Mouse (Mus musculus) neutrophil, adult 5-6 weeks (primary cell): ENCODE data around the gene Crtc3. TPM values are rescaled to one million over a fixed set of nuclear protein-coding genes. Genes with fewer than 3 reads are reported as not detected.

Experiments used
- ATAC-seq: fragments of 151-379, 151-347 bp; 2 replicates; pipeline ENCODE4 v1.8.0; 2017; ENCODE audit warnings: mild to moderate bottlenecking, moderate TSS enrichment; ENCODE audit not compliant: insufficient number of reproducible peaks, poor library complexity, low FRiP score, severe bottlenecking; ENCODE audit errors: extremely low read depth
- total RNA-seq: library from RNA; stranded (forward); fragments of 200-1000 nt; gene quantifications from 2 replicates; pipeline ENCODE4 v1.2.3, GENCODE M21; 2017

Gene Crtc3
- total RNA-seq, 1 experiment from 2014 or later, result 34.3 TPM

- no peak for ATAC-seq
These were observed 529 bp upstream of the Crtc3 start for GRCm38 (mm10) chr7:80689221-80689591.

DNA sequence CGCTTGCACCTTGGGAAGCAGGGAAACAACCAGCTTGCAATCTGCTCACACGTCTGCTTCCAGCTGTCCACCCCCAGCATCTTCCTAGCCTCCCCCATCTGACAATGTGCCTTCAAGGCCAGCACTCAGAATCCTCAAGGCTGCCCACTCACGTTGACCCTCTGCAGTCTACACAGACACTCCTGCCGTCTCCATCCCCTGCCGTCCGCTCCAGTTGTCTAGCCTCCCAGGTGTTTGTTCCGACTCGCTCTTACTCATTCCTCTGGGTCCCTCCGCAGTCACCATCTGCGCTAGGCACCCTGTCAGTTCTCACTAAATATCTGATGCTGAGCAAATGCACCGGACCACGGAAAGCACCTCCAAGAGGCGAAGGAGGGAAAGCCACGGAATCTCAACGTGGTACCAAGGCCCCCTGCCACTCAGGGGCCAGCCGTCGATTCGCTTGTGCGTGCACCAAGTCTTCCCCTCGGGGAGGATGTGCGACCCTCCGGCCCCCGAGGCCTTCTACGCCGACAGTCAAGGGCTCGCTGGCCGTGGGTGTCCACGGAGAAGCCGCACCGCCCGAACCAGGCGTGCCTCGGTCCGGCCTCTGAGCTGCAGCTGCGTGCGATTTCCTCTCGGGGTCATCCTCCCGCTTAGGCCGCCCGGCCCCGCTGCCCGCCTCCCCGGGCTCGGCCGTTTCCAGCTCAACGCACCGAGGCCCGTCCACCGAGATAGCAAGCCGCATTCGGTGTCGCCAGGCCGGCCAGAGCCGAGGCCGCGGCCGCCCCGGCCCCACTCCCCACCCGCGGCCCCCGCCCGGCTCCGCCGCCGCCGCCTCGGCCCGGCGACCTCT lies 739 bp downstream of the Crtc3 start:
- peak; percentile 42; the same call in 1 of the 2 replicates for ATAC-seq

GRCm38 (mm10) chr7:80685639-80686038 lies 3.0 kb downstream of the Crtc3 start:
- ATAC-seq, result no peak

DNA sequence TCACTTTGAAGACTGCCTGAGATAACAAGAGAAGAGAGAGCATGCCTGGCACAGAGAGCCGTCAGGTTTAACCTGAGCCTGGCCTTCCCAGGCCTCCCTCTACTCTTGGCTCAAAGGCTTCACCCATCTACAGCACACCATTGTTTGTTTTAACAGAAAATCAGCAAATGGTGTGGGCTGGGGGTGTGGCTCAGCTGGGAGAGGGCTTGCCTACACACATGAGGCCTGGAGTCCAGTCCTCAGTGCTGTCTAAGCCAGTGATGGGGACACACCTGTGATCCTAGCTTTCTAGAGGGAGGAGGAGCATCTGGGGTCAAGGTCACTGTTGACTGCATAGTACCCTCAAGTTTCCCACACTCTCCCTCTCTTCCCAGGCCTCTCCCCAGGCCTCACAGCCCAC lies 6.0 kb downstream of the Crtc3 start:
- no peak for ATAC-seq

GRCm38 (mm10) chr7:80680218-80680847 lies 8.3 kb downstream of the Crtc3 start:
- peak; percentile 41; the same call in 1 of the 2 replicates for ATAC-seq

DNA sequence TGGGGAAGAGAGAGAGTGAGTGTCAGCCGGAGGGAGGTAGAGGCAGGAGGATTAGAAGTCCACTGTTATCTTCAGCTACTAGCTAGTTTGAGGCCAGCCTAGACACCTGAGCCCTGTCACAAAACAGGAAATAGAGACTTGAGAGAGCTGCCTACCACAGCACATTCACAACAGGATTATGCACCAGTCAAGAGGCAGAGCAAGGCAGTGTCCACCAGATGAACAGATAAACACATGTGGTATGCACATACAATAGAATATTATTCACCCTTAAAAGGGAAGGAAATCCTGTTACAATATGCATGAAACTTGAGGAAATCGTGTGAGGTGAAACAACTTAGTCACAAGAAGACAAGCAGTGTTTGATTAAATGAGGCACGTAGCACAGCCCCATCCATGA lies 16.4 kb downstream of the Crtc3 start:
- 0 out of 2 replicates have a peak, but pooled peaks have one; percentile 23 for ATAC-seq

GRCm38 (mm10) chr7:80670889-80671288 lies 17.8 kb downstream of the Crtc3 start:
- no peak for ATAC-seq

DNA sequence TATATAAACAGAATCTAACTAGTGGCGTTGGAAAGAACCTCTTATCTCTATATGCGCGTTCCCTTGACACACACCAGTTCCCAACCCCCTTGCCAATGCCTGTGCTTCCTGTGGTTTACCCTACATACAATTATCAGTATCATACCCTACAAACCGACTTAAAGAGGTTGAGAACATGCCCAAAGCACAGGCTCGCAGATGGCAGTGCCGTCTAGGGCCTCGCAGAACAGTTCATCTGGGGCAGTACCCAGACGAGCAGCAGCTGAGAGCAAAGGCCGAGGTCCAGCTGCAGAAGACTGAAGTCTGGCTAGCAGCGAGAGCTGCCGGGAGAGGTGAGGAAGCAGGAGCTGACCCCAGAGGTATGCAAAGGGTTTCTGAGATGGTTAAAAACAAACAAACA lies 21.5 kb downstream of the Crtc3 start:
- no peak for ATAC-seq

DNA sequence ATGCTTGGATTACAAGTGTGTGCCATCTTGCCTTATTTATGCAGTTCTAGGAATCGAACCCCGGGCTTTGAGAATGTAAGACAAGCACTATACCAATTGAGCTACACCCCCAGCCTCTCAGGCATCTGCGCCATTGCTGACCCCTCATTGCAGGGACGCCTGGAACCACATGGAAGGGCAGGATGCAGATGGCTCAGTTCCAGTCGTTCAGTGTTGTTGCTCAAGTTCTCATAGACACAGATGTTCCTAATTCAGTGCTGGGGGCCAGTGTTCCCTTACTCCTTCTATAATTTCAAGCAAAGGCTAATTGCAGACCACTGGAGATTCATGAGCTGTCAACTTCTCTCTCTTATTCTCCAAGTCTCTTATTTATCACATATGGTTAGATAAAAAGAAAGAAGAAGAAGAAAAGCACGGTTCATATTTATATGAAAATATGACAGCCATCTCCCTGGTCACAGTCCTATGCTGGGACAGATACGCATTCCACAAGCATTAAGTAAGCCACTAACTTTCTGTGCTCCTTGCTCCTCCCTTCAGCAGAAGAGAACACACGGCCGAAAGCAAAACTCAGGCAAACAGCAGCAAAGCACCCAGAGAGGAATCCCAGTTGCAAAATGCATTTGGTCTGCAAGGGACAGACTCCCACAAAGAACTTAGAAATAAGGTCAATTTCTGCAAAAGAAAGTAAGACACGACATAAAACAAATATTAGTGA lies 22.3 kb downstream of the Crtc3 start:
- no peak for ATAC-seq

GRCm38 (mm10) chr7:80661082-80661481 lies 27.6 kb downstream of the Crtc3 start:
- ATAC-seq, result no peak

GRCm38 (mm10) chr7:80660619-80661018 lies 28.1 kb downstream of the Crtc3 start:
- no peak for ATAC-seq

- ATAC-seq, result no peak
These were observed 30.8 kb downstream of the Crtc3 start for GRCm38 (mm10) chr7:80657896-80658295.

DNA sequence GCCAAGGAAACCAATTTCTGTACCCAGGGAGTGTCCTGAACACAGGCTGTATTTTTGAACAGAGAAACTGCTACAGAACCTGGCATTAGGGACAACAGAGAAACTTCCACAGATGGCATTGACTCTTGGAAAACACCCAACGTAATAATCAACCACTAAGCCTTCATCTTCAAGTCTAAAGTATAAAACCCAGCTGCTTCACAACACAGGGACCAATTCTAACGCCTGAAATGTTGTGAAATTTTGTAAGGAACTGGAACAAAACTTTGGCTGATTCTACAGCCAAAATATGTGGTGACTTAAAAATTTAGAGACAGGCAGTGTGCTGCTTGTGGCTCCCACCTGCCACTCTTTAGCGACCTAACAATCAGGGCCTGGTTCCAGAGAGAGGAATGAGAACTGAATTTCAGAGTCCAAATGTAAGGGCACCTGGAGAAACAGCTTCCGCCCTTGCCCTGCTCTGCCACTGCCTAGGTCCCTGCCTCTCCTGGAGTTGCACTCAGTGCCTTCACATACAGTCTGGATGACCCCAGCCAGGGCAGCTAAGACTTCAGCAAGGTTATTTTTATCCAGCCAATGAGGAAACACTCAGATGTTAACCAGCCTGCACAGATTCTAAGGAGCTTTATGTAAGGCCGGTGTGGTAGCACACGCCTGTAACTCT lies 33.2 kb downstream of the Crtc3 start:
- no peak for ATAC-seq

GRCm38 (mm10) chr7:80654926-80655325 lies 33.8 kb downstream of the Crtc3 start:
- ATAC-seq, result no peak

- peak; percentile 40; the same call in 1 of the 2 replicates for ATAC-seq
These were observed 34.3 kb downstream of the Crtc3 start for GRCm38 (mm10) chr7:80654393-80654792.

- peak; percentile 42; the same call in 1 of the 2 replicates for ATAC-seq
These were observed 34.7 kb downstream of the Crtc3 start for GRCm38 (mm10) chr7:80653971-80654370.

DNA sequence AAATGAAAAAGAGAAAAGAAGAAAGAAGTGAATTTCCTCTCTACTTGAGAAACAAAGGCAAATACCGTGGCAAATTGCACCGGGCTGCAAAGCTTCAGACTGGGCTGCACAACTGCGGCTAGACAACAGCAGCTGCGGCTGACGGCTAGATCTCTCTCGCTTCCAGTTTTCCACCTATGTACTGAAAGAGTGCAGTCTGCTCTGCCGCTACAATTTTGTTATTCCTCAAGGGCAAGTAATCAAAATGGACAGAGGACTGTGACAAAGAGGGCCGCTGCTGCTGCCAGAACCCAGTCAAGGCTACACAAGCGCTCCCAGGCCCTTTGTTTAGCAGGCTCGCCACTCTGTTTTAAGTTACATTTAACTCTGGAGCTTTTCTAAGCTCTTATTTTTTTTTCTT lies 35.6 kb downstream of the Crtc3 start:
- ATAC-seq, result no peak

GRCm38 (mm10) chr7:80652289-80652688 lies 36.4 kb downstream of the Crtc3 start:
- ATAC-seq, result no peak

DNA sequence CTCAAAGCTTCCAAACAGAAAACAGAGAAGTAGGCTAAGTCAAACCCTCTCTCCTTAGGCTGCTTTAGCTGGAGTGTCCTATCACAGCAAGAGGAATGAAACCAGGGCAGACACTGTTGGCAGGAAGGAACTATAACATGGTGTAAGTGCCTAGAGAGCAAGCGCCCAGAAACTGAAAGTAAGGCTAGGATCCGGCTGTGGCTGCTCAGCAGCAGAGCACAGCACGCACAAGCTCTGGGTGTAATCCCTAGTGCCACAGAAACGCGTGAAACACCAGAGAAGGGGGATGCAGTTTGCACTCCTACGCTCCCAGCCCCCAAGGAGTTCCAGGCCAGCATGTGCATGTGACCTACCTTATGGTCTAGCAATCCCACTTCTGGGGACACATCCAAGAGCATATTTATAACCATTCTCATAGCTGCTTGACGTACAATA lies 41.2 kb downstream of the Crtc3 start:
- ATAC-seq, result peak; percentile 77
